Mouse (Mus musculus): ENCODE measurements around the gene Hells. TPM values are rescaled to one million over a fixed set of nuclear protein-coding genes. Genes with fewer than 3 reads are reported as not detected.

The Hells gene
- polyA plus RNA-seq (2016; fragmentation: Nextera tagmentation; extraction: Ambion mirVana) = 70.2 and 86.4 TPM in 2 replicates

DNA sequence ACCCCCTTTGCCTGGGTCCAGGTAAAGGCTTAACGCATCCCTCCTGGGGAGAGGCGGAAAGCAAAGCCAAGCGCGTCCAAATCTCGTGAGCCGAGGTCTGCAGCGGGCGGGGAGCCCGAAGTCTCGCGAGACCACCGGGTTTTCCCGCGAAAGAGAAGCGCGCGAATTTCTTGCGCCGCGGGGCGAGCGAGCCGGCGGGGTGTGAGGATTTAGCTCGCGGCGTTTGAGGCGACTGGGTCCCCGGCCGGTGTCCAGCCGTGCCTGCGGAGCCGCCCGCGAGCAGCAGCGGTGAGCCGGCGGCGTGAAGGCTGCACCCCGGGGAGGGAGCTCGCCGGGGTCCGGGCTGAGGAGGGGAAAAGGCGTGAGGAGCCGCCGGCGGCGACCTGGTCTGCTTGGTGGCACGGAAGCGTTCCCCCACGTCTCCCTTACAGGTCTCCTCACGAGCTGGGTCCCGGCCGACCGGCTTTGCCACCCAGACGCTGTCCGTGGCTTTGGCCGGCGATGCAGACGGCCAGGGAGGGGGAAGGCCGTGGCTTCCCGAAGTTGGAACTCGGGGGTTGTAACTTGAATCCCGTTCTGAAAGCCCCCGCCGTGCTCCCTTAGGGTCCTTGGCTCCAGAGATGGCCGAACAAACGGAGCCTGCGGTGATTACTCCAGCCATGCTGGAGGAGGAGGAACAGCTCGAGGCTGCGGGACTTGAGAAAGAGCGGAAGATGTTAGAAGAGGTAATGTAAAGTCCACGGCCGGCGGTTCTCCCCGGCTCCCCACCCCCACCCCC, at the start of gene Hells:
Hells (plus strand) TSS at position 128 of the 778 bp plus-strand sequence.
- H3K4me3 ChIP-seq (replicated peaks) = peak within 1 kb of the TSS; percentile 80
- H3K27ac ChIP-seq = peak within 1 kb of the TSS; percentile 93
- WGBS = under 1% methylated on average over 76 of the region's 76 CpGs
- H3K9me3 ChIP-seq = no peaks in the 10 kb centered on the region
- H3K4me2 ChIP-seq = peak within 1 kb of the TSS; percentile 74
- H3K9ac ChIP-seq (replicated peaks) = peak within 1 kb of the TSS; percentile 93
- peaks cover 25% of the 10 kb centered on the region for H3K36me3 ChIP-seq
- peak; percentile 91 for ATAC-seq (ENCODE audit: insufficient number of reproducible peaks, insufficient read depth, low FRiP score, low TSS enrichment, low read depth)
- H3K4me1 ChIP-seq (replicated peaks) = peaks cover 19% of the 10 kb centered on the region
- H3K27me3 ChIP-seq = no peaks in the 10 kb centered on the region

- no peak for ATAC-seq (ENCODE audit: insufficient number of reproducible peaks, insufficient read depth, low FRiP score, low TSS enrichment, low read depth)
- Histone ChIP-seq H3K36me3 (peaks cover 4% of the 10 kb centered on the region; the same call in 1 of the 2 replicates), H3K4me1 (replicated peaks) (no peaks in the 10 kb centered on the region), H3K27me3 (no peaks in the 10 kb centered on the region), H3K27ac (no peak overlapping the region), H3K4me2 (no peak overlapping the region), H3K9ac (replicated peaks) (no peak overlapping the region), H3K4me3 (replicated peaks) (no peak overlapping the region), H3K9me3 (no peaks in the 10 kb centered on the region)
- 84% methylated on average over 12 of the region's 12 CpGs for WGBS
Observed at GRCm38 (mm10) chr19:38901146-38902135, 29.3 kb upstream of the Hells start.

- peaks cover 4% of the 10 kb centered on the region; the same call in 1 of the 2 replicates for H3K36me3 ChIP-seq
- 91% methylated on average over 5 of the region's 5 CpGs for WGBS
- H3K4me2 ChIP-seq = no peak overlapping the region
- no peaks in the 10 kb centered on the region for H3K27me3 ChIP-seq
- H3K9ac ChIP-seq (replicated peaks) = no peak overlapping the region
- H3K4me3 ChIP-seq (replicated peaks) = no peak overlapping the region
- ATAC-seq (ENCODE audit: insufficient number of reproducible peaks, insufficient read depth, low FRiP score, low TSS enrichment, low read depth) = no peak
- no peaks in the 10 kb centered on the region for H3K9me3 ChIP-seq
- no peak overlapping the region for H3K27ac ChIP-seq
- H3K4me1 ChIP-seq (replicated peaks) = no peaks in the 10 kb centered on the region
Observed at GRCm38 (mm10) chr19:38902501-38902900, 28.2 kb upstream of the Hells start.

DNA sequence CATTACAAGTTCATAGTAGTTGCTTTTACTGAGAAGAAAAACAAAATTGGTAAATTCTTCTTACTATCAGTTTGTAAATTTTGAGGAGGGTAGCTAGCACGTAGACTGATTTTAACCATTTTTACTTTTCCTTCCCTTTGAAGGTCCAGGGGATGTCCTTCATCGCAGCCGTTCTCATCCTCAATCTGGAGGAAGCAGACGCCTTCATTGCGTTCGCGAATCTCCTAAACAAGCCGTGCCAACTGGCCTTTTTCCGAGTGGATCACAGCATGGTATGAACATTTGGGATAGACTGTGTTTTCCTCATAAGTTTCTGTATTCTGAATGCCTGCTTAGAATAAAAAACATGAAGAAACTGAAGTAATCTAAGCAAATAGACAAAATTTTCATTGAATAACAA, 16.9 kb upstream of the Hells start:
- H3K9ac ChIP-seq (replicated peaks) = no peak overlapping the region
- WGBS = 91% methylated on average over 9 of the region's 9 CpGs
- no peaks in the 10 kb centered on the region for H3K9me3 ChIP-seq
- H3K27ac ChIP-seq = no peak overlapping the region
- no peaks in the 10 kb centered on the region for H3K4me1 ChIP-seq (replicated peaks)
- H3K4me2 ChIP-seq = no peak overlapping the region
- H3K36me3 ChIP-seq = peaks cover 6% of the 10 kb centered on the region; the same call in 1 of the 2 replicates
- no peaks in the 10 kb centered on the region for H3K27me3 ChIP-seq
- ATAC-seq (ENCODE audit: insufficient number of reproducible peaks, insufficient read depth, low FRiP score, low TSS enrichment, low read depth) = no peak
- no peak overlapping the region for H3K4me3 ChIP-seq (replicated peaks)

GRCm38 (mm10) chr19:38914926-38915325, 15.8 kb upstream of the Hells start:
- H3K36me3 ChIP-seq = peaks cover 9% of the 10 kb centered on the region; the same call in 1 of the 2 replicates
- H3K9me3 ChIP-seq = no peaks in the 10 kb centered on the region
- no peaks in the 10 kb centered on the region for H3K4me1 ChIP-seq (replicated peaks)
- ATAC-seq (ENCODE audit: insufficient number of reproducible peaks, insufficient read depth, low FRiP score, low TSS enrichment, low read depth) = no peak
- no peak overlapping the region for H3K9ac ChIP-seq (replicated peaks)
- no peaks in the 10 kb centered on the region for H3K27me3 ChIP-seq
- no peak overlapping the region for H3K4me3 ChIP-seq (replicated peaks)
- H3K4me2 ChIP-seq = no peak overlapping the region
- H3K27ac ChIP-seq = no peak overlapping the region
- WGBS = 94% methylated on average over 15 of the region's 15 CpGs

DNA sequence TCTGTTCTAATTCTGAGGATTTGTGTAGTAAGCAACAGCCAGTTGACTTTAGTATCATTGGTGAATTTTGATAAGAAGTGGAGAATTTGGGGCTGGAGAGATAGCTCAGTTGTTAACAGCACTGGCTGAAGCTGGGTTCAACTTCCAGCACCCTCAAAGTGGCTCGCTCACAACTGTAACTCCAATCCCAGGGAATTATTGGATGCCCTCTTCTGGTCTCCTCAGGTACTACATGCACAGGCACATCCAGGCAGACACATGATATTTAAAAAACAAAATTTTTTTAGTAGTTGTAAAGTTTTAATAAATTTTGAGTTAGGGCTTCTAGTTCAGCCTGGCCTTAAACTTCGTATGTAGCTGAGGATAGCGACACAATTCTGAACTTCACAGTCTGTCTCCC, 15.0 kb upstream of the Hells start:
- Histone ChIP-seq H3K27me3 (no peaks in the 10 kb centered on the region), H3K4me2 (no peak overlapping the region), H3K9ac (replicated peaks) (no peak overlapping the region), H3K9me3 (no peaks in the 10 kb centered on the region), H3K27ac (no peak overlapping the region), H3K4me3 (replicated peaks) (no peak overlapping the region), H3K36me3 (peaks cover 15% of the 10 kb centered on the region; the same call in 1 of the 2 replicates), H3K4me1 (replicated peaks) (no peaks in the 10 kb centered on the region)
- WGBS = 47% methylated on average over 3 of the region's 3 CpGs
- no peak for ATAC-seq (ENCODE audit: insufficient number of reproducible peaks, insufficient read depth, low FRiP score, low TSS enrichment, low read depth)

GRCm38 (mm10) chr19:38928481-38929158, 2.1 kb upstream of the Hells start:
- 93% methylated on average over 11 of the region's 11 CpGs for WGBS
- ATAC-seq (ENCODE audit: insufficient number of reproducible peaks, insufficient read depth, low FRiP score, low TSS enrichment, low read depth) = no peak
- Histone ChIP-seq H3K4me2 (no peak overlapping the region), H3K4me3 (replicated peaks) (no peak overlapping the region), H3K9me3 (no peaks in the 10 kb centered on the region), H3K4me1 (replicated peaks) (peaks cover 19% of the 10 kb centered on the region), H3K9ac (replicated peaks) (no peak overlapping the region), H3K27me3 (no peaks in the 10 kb centered on the region), H3K27ac (no peak overlapping the region), H3K36me3 (peaks cover 9% of the 10 kb centered on the region)

- no peak for ATAC-seq (ENCODE audit: insufficient number of reproducible peaks, insufficient read depth, low FRiP score, low TSS enrichment, low read depth)
- peaks cover 19% of the 10 kb centered on the region for H3K4me1 ChIP-seq (replicated peaks)
- 75% methylated on average over 13 of the region's 13 CpGs for WGBS
- H3K9me3 ChIP-seq = no peaks in the 10 kb centered on the region
- H3K36me3 ChIP-seq = peaks cover 18% of the 10 kb centered on the region
- no peaks in the 10 kb centered on the region for H3K27me3 ChIP-seq
- no peak overlapping the region for H3K27ac ChIP-seq
- H3K9ac ChIP-seq (replicated peaks) = no peak overlapping the region
- peak overlapping the region; percentile 80 for H3K4me3 ChIP-seq (replicated peaks)
- H3K4me2 ChIP-seq = peak overlapping the region; percentile 74
Observed at GRCm38 (mm10) chr19:38929471-38930251, 1.1 kb upstream of the Hells start.

DNA sequence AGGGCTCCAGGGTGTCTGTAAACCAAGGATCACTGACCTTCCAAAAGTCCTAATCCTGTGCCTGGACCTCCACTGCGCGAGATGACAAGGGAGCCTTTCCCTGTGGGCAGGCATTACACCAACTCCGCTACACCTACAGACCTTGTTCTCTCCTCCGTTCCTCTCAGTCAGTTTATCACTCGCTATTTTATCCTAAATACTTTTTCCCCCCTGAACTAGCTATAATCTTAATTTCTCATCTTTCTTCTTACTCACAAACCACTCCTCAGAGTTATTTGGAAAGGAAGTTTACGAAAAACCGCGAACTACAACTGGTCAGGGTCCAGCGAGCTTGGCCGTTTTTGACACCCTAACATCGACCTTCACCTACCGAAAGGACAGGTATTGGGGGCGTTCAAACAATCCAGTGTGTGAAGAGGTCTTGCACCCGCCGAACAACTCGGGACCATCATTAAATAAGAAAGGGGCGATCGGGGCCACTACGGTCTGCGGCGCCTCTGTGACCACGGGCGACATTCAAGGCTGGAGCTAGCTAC, 395 bp upstream of the Hells start:
- 2% methylated on average over 23 of the region's 23 CpGs for WGBS
- peaks cover 19% of the 10 kb centered on the region for H3K4me1 ChIP-seq (replicated peaks)
- H3K4me3 ChIP-seq (replicated peaks) = peak overlapping the region; percentile 80
- H3K27me3 ChIP-seq = no peaks in the 10 kb centered on the region
- H3K9me3 ChIP-seq = no peaks in the 10 kb centered on the region
- H3K9ac ChIP-seq (replicated peaks) = peak overlapping the region; percentile 93
- ATAC-seq (ENCODE audit: insufficient number of reproducible peaks, insufficient read depth, low FRiP score, low TSS enrichment, low read depth) = peak; percentile 48; the same call in 1 of the 2 replicates
- peak overlapping the region; percentile 93; the same call in 1 of the 2 replicates for H3K27ac ChIP-seq
- peaks cover 20% of the 10 kb centered on the region for H3K36me3 ChIP-seq
- H3K4me2 ChIP-seq = peak overlapping the region; percentile 74

DNA sequence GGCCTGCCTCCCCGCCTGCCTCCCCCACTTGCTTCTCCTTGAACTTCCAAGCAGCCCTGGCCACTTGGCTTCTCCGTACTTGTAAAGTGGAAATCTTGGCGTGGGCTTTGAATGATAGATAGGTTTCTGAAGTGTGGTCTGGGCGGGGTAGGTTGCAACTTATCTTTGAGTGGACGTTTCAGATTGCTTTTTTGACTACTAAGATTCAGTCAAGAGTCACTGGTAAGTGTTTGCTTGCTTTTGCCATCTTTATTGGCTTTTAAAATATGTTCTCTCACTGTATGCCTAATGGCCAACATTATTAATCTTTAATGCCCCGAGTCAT, 813 bp downstream of the Hells start:
- peak overlapping the region; percentile 80 for H3K4me3 ChIP-seq (replicated peaks)
- H3K9me3 ChIP-seq = no peaks in the 10 kb centered on the region
- peak overlapping the region; percentile 93 for H3K9ac ChIP-seq (replicated peaks)
- H3K27ac ChIP-seq = peak overlapping the region; percentile 93
- H3K4me1 ChIP-seq (replicated peaks) = peaks cover 19% of the 10 kb centered on the region
- under 1% methylated on average over 6 of the region's 6 CpGs for WGBS
- no peak for ATAC-seq (ENCODE audit: insufficient number of reproducible peaks, insufficient read depth, low FRiP score, low TSS enrichment, low read depth)
- H3K36me3 ChIP-seq = peaks cover 29% of the 10 kb centered on the region
- peak overlapping the region; percentile 74 for H3K4me2 ChIP-seq
- H3K27me3 ChIP-seq = no peaks in the 10 kb centered on the region
